Mouse (Mus musculus) left cerebral cortex, adult 2 months (tissue): ENCODE results near the gene Hist1h2bg. TPM values are rescaled to one million over a fixed set of nuclear protein-coding genes. Genes with fewer than 3 reads are reported as not detected.

Experiments
- DNase-seq, 2 experiments: peaks; one replicate each; pipeline ENCODE4 v3.0.0; 2021 to 2022; ENCODE audit warnings: low spot score in 2 of 2, mixed read lengths in 1 of 2; ENCODE audit errors: extremely low spot score in 1 of 2
- H3K27ac ChIP-seq: fragments of 200-600 bp; 2 replicates; pipeline ENCODE4 v1.8.1; 2022
- H3K4me3 ChIP-seq: fragments of 200-600 bp; 2 replicates; pipeline ENCODE4 v1.8.1; 2022
- CTCF ChIP-seq: fragments of 200-600 bp; IDR thresholded peaks from 2 replicates; pipeline ENCODE4 v1.8.1; 2022; ENCODE audit warnings: antibody characterized with exemption, mild to moderate bottlenecking, moderate library complexity
- intact Hi-C: fragments of 180-260 bp; cut with DNase I; formaldehyde crosslinking; loops from one replicate; pipeline ENCODE4 v1.15.1; 2025
- microRNA-seq, 2 experiments: library from miRNA; unstranded; fragments of <30 nt; microRNA quantifications; one replicate each; pipeline ENCODE4 v1.2.0; 2021
- total RNA-seq, 2 experiments: library from RNA; stranded (reverse); gene quantifications; 2 replicates each; pipeline ENCODE4 v1.2.3; 2021

Gene Hist1h2bg
- total RNA-seq, 2 experiments from 2014 or later: 68.0 to 71.2 TPM

DNA sequence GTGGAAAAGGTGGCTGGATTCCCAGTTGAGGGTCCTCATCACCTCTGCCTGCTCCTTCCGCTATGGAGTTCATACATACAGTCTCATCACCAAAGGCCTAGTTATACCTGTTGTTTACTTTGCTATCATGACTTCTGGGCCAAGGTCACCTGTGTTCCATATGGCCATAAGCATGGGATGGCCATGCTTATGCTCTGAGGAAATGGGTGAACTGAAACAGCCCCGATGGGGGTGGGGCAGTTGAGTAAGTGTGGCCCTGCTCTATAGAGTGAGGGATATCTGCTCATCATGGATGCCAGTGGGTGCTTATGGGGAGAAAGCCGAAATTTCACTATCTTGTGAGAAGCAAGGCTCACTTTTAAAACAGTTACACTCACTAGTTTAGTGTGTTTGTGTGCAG, 33.9 kb downstream of the Hist1h2bg start:
- no peak overlapping the region for H3K27ac ChIP-seq
- TF ChIP-seq CTCF: no peak
- no peak overlapping the region for H3K4me3 ChIP-seq
- DNase-seq: no peak
- intact Hi-C loops: no loop called here

- no peak for TF ChIP-seq CTCF
- intact Hi-C loops: no loop called here
- no peak overlapping the region for H3K4me3 ChIP-seq
These were observed 38.0 kb downstream of the Hist1h2bg start for GRCm38 (mm10) chr13:23609209-23609608.

DNA sequence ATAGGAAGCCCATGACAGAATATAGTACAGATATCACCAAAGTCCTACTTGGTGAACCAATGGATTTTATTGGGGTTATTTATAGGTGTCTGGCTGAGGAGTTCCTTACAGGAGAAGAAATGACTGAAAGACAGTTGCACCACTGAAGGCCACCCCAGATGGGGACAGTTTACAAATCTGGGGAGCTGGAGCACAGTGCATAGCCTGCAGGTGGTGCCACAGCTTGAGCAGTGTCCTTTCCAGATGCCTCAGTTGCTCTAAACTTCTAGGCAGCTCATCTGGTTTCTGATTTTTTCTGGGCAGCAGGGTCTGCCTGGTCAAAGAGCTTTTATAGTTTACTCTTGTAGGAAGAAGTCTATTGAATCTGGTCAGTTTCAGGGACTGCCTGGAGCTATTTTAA, 38.6 kb downstream of the Hist1h2bg start:
- intact Hi-C loops: no loop called here
- Histone ChIP-seq H3K4me3 (no peak overlapping the region), H3K27ac (no peak overlapping the region)
- no peak for TF ChIP-seq CTCF
- DNase-seq: no peak

More at GRCm38 (mm10) chr13:23609209-23609608, 38.0 kb downstream of the Hist1h2bg start:
- H3K27ac ChIP-seq: no peak overlapping the region
- DNase-seq: no peak

- intact Hi-C loops: no loop called here
These were observed 39.2 kb downstream of the Hist1h2bg start for GRCm38 (mm10) chr13:23610393-23610792.

DNA sequence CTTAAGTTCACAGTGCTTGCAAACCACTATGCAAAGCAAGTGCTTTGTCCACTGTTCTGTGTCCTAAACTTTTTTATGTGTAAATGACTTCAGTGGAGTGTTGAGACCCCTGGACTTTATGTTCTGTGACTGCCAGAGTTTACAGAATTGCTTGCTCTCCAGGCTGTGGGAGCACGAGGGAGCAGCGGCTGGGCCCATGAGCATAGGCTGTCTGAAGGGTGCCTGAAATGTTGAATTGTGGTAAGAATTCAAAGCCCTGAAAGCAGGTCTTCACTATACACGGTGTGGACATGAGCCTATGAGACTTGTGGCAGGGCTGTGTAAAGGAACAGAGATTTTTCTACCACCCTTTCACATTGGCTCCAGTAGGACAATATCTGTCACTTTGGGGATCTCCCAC, 40.4 kb downstream of the Hist1h2bg start:
- no peak for TF ChIP-seq CTCF
- no peak overlapping the region for H3K27ac ChIP-seq
- intact Hi-C loops: no loop called here
- DNase-seq: no peak
- no peak overlapping the region for H3K4me3 ChIP-seq

More at GRCm38 (mm10) chr13:23610393-23610792, 39.2 kb downstream of the Hist1h2bg start:
- no peak for DNase-seq
- Histone ChIP-seq H3K27ac (no peak overlapping the region), H3K4me3 (no peak overlapping the region)
- TF ChIP-seq CTCF: no peak

- intact Hi-C loops: loop anchor here (2.0 to 10.0 kb wide), 6 partner anchors 33 to 1909 kb away; partner anchors contain the start of genes Hist1h1b, Hist1h1c, Hist1h1t and Hist1h2an
- peak overlapping the region; percentile 90 for H3K27ac ChIP-seq
- TF ChIP-seq CTCF: no peak
- H3K4me3 ChIP-seq: peak overlapping the region; percentile 76
- no peak for DNase-seq
These were observed 49.0 kb downstream of the Hist1h2bg start for GRCm38 (mm10) chr13:23620056-23620732.

GRCm38 (mm10) chr13:23620733-23621531, 49.7 kb downstream of the Hist1h2bg start, which contains the start of gene Hist1h2be:
TSS of gene Hist1h2be (minus strand) at chr13:23621124.
- DNase-seq: peak; percentile 52 to 61
- no peak for TF ChIP-seq CTCF
- intact Hi-C loops: loop anchor here (1.0 to 10.0 kb wide), 8 partner anchors 34 to 1910 kb away; partner anchors contain the start of genes Hist1h1b, Hist1h1c, Hist1h1t and Hist1h2an
- Histone ChIP-seq H3K27ac (peak within 1 kb of the TSS; percentile 90), H3K4me3 (peak within 1 kb of the TSS; percentile 76)

Small RNA genes within 50 kb of the gene (microRNA-seq; reads per million reads assigned to microRNA genes)
- gene Gm44297 (0 reads per million in 2 experiments), gene Gm44359 (0 reads per million in 2 experiments), gene Gm44394 (0 to 0.24 reads per million in 2 experiments)

Other genes starting within 250 kb of the Hist1h2bg start
- 10 to 100 TPM; 29.8 to 33.3 TPM for gene Zfp322a, start 202.2 kb upstream of the Hist1h2bg start, total RNA-seq
- 1 to 10 TPM; 8.9 to 9.8 TPM for gene Abt1, start 147.5 kb upstream of the Hist1h2bg start, total RNA-seq
- not detected for gene Btn1a1, start 105.5 kb upstream of the Hist1h2bg start, total RNA-seq
- gene Btn2a2, start 82.5 kb upstream of the Hist1h2bg start, total RNA-seq: 1 to 10 TPM in 1 of 2 experiments, under 1 TPM in 1; 0.65 to 1.4 TPM
- 100 to 1,000 TPM; 289 to 340 TPM for gene Hist1h4h, start 40.3 kb upstream of the Hist1h2bg start, total RNA-seq
- 1 to 10 TPM; 2.4 to 4.4 TPM for gene Hist1h2af, start 37.5 kb upstream of the Hist1h2bg start, total RNA-seq
- 1 to 10 TPM; 2.6 to 5.1 TPM for gene Hist1h3g, start 36.0 kb upstream of the Hist1h2bg start, total RNA-seq
- under 1 TPM; 0.61 TPM for gene Hist1h2bh, start 28.0 kb upstream of the Hist1h2bg start, total RNA-seq
- gene Hist1h3f, start 27.3 kb upstream of the Hist1h2bg start, total RNA-seq: 10 to 100 TPM; 12.9 to 15.5 TPM
- gene Hist1h4f, start 19.7 kb upstream of the Hist1h2bg start, total RNA-seq: 100 to 1,000 TPM; 161 to 177 TPM
- gene Hist1h1d, start 18.1 kb upstream of the Hist1h2bg start, total RNA-seq: 1 to 10 TPM; 3.5 TPM
- 10 to 100 TPM; 40.1 to 50.4 TPM for gene Hist1h3e, start 9.0 kb upstream of the Hist1h2bg start, total RNA-seq
- gene Hist1h2ae, start 176 bp upstream of the Hist1h2bg start, total RNA-seq: 1 to 10 TPM; 2.4 to 5.0 TPM
- gene Hist1h2bf, start 2.8 kb downstream of the Hist1h2bg start, total RNA-seq: 10 to 100 TPM; 19.7 to 24.1 TPM
- gene Hist1h2ad, start 3.0 kb downstream of the Hist1h2bg start, total RNA-seq: 1 to 10 TPM; 3.8 to 9.0 TPM
- 1 to 10 TPM; 6.9 to 9.9 TPM for gene Hist1h3d, start 4.4 kb downstream of the Hist1h2bg start, total RNA-seq
- 100 to 1,000 TPM; 141 to 157 TPM for gene Hist1h4d, start 10.2 kb downstream of the Hist1h2bg start, total RNA-seq
- gene Hist1h2be, start 49.7 kb downstream of the Hist1h2bg start, total RNA-seq: 1 to 10 TPM; 5.4 to 7.9 TPM
- gene Hist1h1e, start 51.2 kb downstream of the Hist1h2bg start, total RNA-seq: 10 to 100 TPM; 53.2 to 57.3 TPM
- gene Hist1h2ac, start 112.6 kb downstream of the Hist1h2bg start, total RNA-seq: 1 to 10 TPM; 2.1 to 2.7 TPM
- gene Hist1h2bc, start 112.8 kb downstream of the Hist1h2bg start, total RNA-seq: 10 to 100 TPM; 27.0 to 29.1 TPM
- gene Hist1h1t, start 124.4 kb downstream of the Hist1h2bg start, total RNA-seq: not detected
- 100 to 1,000 TPM; 103 TPM for gene Hist1h4c, start 127.1 kb downstream of the Hist1h2bg start, total RNA-seq
- gene Hfe, start 139.5 kb downstream of the Hist1h2bg start, total RNA-seq: 1 to 10 TPM; 2.4 to 3.1 TPM
- gene Hist1h1c, start 167.4 kb downstream of the Hist1h2bg start, total RNA-seq: 10 to 100 TPM; 53.4 to 53.7 TPM
- gene Hist1h3c, start 174.2 kb downstream of the Hist1h2bg start, total RNA-seq: 1 to 10 TPM; 1.0 to 1.3 TPM
- 10 to 100 TPM; 12.3 to 19.0 TPM for gene Hist1h2bb, start 175.3 kb downstream of the Hist1h2bg start, total RNA-seq
- 10 to 100 TPM; 19.9 to 21.0 TPM for gene Hist1h2ab, start 179.7 kb downstream of the Hist1h2bg start, total RNA-seq
- gene Hist1h3b, start 180.9 kb downstream of the Hist1h2bg start, total RNA-seq: 1 to 10 TPM; 6.6 to 7.5 TPM
- 10 to 100 TPM; 62.5 to 93.5 TPM for gene Hist1h4b, start 185.6 kb downstream of the Hist1h2bg start, total RNA-seq
- 10 to 100 TPM; 53.1 to 70.3 TPM for gene Hist1h4a, start 189.8 kb downstream of the Hist1h2bg start, total RNA-seq
- 10 to 100 TPM; 31.1 to 37.0 TPM for gene Hist1h3a, start 191.0 kb downstream of the Hist1h2bg start, total RNA-seq
- 10 to 100 TPM; 21.6 to 22.6 TPM for gene Hist1h1a, start 192.3 kb downstream of the Hist1h2bg start, total RNA-seq
- not detected for gene Trim38, start 198.5 kb downstream of the Hist1h2bg start, total RNA-seq
- gene Slc17a2, start 235.6 kb downstream of the Hist1h2bg start, total RNA-seq: not detected